Mouse (Mus musculus) frontal cortex, postnatal 25 days (tissue): ENCODE results near the gene Grtp1.

Source experiments
- DNase-seq, 2 experiments: peaks; one replicate each; pipeline ENCODE4 v3.0.0; 2022; ENCODE audit warnings: low spot score in 2 of 2

Grtp1 gene

DNA sequence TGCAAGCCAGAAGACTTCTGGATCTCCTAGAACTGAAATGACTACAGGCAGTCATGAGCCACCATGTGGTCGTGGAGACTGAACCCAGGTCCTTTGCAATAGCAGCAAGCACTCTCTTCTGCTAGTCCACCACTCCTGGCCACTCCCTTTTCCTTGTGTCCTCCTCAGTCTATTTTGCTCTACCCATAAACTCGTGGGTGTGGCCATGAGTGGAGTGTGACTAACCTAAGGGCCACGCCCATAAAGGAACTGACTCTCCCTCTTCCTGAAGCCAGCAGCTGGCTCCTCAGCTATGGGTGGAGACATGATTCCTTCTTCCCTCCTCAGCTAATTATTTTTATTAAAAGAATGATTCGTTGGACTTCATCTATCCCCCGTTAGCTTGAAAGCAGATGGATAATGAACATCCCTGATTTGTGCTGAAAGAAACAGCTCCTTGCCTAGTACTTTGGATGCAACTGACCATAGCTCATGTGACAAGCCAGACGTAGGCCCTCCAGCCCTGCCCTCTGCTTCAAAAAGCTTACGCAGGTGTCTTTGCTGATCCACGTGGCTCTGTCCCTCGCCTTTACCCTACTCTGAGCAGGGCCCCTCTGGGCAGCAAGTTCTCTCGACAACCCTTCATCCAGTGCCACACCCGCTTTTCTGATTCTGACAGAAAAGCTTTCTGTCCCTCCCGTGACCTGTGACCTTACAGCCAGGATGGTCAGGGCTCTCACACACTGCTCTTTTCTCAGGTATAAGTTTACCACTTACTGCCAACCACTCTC lies 4.1 kb upstream of the Grtp1 start:
- DNase-seq, result no peak

DNA sequence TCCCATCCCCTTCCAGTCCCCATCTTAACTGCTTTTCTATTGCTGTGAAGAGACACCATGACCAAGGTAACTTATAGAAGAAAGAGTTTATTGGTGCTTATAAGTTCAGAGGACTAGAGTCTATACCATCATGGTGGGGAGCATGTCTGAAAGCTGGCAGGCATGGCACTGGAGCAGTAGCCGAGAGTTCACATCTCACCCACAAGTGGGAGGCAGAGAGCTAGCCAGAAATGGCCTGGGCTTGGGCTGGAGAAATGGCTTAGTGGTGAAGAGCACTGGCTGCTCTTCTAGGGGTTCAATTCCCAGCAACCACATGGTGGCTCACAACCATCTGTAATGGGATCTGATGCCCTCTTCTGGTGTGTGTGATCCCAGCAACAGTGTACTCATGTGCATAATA lies 3.1 kb upstream of the Grtp1 start:
- no peak for DNase-seq

GRCm38 (mm10) chr8:13202806-13203205 lies 2.4 kb upstream of the Grtp1 start:
- DNase-seq, result no peak

- DNase-seq, result no peak
Measured at GRCm38 (mm10) chr8:13202041-13202440, 1.6 kb upstream of the Grtp1 start.

GRCm38 (mm10) chr8:13201013-13201334 lies 554 bp upstream of the Grtp1 start:
- DNase-seq, result no peak

- DNase-seq, result no peak
Measured at GRCm38 (mm10) chr8:13199385-13200061, 897 bp downstream of the Grtp1 start.

DNA sequence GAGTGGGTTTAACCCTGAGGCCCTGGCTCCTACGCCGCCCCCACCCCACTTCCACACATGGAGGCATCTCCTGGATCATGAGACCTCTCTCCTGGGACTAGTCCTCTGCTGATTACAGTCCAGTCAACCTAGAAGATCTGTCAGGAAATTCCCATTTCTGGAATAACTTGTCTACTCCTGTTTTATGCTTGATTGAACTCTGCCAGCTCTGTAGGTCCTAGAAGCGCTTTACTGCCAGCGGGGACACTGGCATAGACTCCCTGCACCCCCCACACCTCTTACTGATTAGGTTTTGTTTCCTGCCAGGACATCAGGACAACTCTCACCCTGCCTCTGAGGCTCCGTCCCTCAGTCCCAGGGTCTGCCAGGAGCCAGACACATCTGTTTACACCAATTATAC lies 2.9 kb downstream of the Grtp1 start:
- no peak for DNase-seq

- DNase-seq, result no peak
Measured at GRCm38 (mm10) chr8:13194818-13195217, 5.6 kb downstream of the Grtp1 start.

- DNase-seq, result no peak
Measured at GRCm38 (mm10) chr8:13190235-13190634, 10.2 kb downstream of the Grtp1 start.

DNA sequence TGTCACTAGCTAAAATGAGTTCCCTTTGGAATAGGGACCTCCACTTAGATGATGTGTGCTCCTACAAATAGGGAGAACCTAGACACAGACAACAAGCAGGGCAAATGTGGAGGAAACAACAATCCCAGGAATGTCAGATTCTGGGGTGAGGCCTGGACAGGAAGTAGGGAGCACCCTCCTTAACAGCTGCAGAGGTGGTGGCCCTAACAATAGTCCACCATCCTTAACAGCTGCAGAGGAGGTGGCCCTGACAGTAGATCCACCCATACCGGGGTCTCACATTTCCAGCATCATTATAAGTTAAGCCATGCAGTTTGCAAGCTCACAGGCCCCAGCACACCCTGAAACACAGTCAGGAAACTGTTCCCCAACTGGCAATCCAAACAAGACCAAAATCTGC lies 11.6 kb downstream of the Grtp1 start:
- DNase-seq, result no peak

DNA sequence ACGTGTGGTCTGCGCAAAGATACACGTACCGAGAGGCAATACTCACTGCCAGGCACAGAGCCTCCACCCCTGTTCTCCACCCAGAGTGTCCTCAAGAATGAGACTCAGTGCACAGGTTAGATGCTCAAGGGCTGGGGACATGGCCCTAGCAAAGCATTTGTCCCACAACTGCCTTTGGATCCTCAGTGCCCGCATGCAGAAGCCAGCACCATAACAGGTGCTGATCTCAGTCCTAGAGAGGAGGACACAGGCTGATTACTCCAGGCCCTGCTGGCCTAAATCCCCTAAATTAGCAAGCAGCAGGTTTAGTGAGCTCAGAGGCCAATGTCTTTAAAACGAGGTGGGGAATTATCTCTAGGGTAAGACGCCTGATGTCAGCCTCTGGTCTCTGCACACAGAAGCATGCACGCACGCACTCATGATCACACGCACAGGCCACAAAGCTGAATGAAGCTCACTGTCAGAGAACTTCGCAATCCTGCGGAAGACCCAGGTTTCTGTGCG lies 12.3 kb downstream of the Grtp1 start:
- no peak for DNase-seq

- DNase-seq, result no peak
Measured at GRCm38 (mm10) chr8:13187638-13188037, 12.8 kb downstream of the Grtp1 start.

DNA sequence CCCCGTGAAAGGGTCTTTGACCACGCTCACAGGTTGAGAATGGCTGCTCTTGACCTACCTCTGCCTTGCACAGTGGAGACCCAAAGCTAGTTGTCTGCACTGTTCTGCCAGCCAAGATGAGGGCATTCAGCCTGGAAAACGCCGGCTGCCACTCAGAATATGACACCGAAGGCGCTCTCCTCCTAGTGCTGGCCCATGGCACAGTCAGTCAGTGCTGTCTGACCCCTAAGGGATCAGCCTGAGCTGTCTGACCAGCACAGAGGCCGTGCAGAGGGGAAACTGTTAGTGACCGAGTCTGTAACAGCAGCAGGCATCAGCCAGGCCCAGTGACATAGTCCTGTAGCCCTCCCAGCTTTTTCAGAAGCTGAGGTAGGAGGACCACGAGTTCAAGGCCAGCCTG lies 13.2 kb downstream of the Grtp1 start:
- DNase-seq, result no peak

GRCm38 (mm10) chr8:13186819-13187218 lies 13.6 kb downstream of the Grtp1 start:
- no peak for DNase-seq

DNA sequence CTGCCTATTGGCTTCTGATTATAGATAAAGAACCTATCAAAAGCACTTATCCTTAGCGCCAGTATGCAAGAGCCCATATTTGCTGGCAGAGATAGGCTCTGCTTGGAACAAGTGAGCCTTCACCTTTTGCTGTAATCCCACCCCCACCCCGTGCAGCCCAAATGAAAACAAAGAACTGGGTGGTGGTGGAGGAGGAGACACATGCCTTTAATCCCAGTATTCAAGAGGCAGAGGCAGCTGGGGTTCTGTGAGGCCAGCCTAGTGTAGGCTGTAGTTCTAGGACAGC lies 18.8 kb downstream of the Grtp1 start:
- DNase-seq, result no peak

- no peak for DNase-seq
Measured at GRCm38 (mm10) chr8:13180911-13181690, 19.3 kb downstream of the Grtp1 start.

DNA sequence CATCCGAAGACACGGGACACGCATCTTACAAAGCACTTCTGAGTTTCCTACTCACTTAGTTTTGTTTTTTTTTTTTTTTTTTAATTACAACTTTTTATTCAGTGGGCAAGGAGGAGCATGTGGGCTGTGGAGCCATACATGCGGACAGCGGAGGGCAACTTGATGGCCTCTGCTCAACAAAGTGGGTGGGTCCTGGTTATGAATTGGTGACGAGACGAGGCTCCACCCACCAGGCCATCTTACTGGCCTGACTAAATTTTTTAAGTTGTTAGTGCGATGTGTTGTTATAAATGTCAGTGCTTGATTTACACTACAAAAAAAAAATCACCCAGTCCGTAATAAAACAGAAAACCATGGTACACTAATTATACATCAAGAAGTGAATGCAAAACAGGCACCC lies 20.0 kb downstream of the Grtp1 start:
- no peak for DNase-seq

- DNase-seq, result no peak
Measured at GRCm38 (mm10) chr8:13179948-13180347, 20.5 kb downstream of the Grtp1 start.

DNA sequence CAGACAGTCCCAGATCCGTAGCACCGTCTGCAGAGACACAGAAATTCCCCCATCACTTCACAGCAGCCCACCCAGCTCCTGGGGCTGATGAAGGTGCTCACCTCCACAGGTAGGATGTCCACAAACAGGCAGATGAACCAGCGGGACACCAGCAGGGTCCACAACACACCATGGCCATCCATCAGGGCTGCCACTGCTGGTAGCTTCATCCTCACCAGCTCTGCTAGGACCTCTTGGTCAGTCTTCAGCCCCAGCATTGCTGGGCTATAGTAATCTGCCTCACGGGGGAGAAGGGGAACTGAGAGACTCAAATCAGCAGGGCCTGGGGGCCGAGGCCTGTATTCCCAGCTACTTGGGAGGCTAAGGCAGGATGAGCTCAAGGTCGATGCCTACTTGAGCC lies 20.9 kb downstream of the Grtp1 start:
- DNase-seq, result no peak

- DNase-seq, result no peak
Measured at GRCm38 (mm10) chr8:13178137-13178536, 22.3 kb downstream of the Grtp1 start.

DNA sequence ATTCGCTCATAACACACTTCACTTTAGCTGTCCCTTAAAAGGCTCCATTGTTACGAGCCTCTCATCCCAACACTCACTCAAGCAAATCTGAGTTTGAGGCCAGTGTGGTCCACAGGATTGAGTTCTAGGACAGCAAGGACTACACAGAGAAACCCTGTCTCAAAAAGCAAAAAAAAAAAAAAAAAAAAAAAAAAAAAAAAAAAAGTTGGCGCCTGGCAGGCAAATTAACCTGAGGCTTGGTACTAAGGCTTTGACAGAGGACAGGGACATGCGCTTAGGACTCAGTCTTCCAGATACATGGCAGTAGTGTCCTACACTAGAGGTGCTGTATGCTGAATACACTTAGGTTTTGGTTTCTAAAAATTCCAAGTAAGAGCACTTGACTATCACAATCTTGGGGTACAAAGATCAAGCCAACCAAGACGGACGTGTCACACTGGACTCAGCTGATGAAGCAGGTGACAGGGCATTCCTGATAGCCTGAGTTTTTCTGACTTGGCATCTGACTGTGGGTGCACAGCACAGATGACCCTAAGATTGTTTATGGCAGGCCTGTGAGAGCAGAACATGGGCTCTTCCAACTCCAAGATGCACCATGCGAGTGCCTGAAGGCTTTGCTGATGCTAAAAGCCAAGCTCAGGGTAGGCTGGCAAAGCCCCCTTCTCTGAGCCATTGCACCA lies 23.1 kb downstream of the Grtp1 start:
- no peak for DNase-seq

- no peak for DNase-seq
Measured at GRCm38 (mm10) chr8:13175650-13176049, 24.8 kb downstream of the Grtp1 start.
